In the genomic region with DNA sequence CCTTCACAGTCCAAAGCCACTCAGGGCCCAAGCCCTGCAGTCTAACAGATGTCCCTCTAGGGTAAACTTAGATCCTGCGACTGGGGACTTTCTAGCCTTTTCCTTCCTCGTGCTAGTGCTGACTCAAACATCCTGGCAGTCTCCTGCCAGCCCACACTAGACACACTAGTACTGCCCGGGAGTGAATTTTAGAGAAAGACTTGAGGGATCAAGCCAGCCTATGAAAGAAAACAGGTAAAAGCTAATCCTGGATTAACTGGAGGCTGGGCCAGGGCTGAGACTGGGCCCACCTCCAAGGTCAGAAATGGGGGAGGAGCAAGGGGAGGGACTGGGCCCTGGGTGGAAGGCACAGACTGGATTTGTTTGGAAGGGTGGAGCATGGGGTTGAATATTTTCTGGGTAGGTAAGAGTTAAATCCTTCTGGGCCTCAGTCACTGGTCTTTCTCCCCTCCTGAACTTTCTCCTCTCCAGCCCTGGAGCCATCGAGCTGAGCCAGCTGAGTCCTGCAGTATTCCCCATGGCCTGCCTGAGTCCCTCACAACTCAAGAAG, we compare ENCODE assay signal across 8 mouse cellular contexts. TPM values are rescaled to one million over a fixed set of nuclear protein-coding genes. Genes with fewer than 3 reads are reported as not detected.
DNase-seq lines count a peak whose midpoint lies in the region; ATAC-seq and TF ChIP-seq lines count a peak whose summit lies in the region.
"Had no signal": no experiment of that assay in that cellular context is flagged by ENCODE, and none has a peak within 500 bp of the region (broad histone marks: within the 10 kb centered on the region; RNA-seq: fewer than 3 reads in every experiment).

No protein-coding gene starts in this region.

- intact Hi-C loops in heart, postnatal 36 days (cut with DNase I): no loop called here

- ATAC-seq in forebrain, embryonic 12.5 days (ENCODE audit: low FRiP score): no peak
- no peak; the same call in 1 of the 2 replicates for ATAC-seq in limb, embryonic 11.5 days (ENCODE audit: insufficient number of reproducible peaks, low FRiP score, low TSS enrichment, low read depth)
- ATAC-seq in midbrain, embryonic 12.5 days (ENCODE audit: low FRiP score, low read depth): no peak
- no peak for ATAC-seq in activated CD4-positive, CD25-positive, alpha-beta regulatory T cell, adult 4 months

- H3K36me3 ChIP-seq in ES-E14 (ENCODE audit: control insufficient read depth, insufficient read depth, low read length, poor library complexity, severe bottlenecking): peaks cover 8% of the 10 kb centered on the region; the same call in 1 of the 2 replicates
- H3K36me3 ChIP-seq in forebrain, embryonic 12.5 days (replicated peaks): peaks cover 41% of the 10 kb centered on the region
- peaks cover 10% of the 10 kb centered on the region for H3K36me3 ChIP-seq in limb, embryonic 11.5 days (ENCODE audit: control insufficient read depth, insufficient read depth, low read length)
- H3K36me3 ChIP-seq in midbrain, embryonic 12.5 days: peaks cover 33% of the 10 kb centered on the region

- peaks cover 9 to 29% of the 10 kb centered on the region in 2 experiments; a peak in 3 of 4 replicates for H3K4me1 ChIP-seq in ES-E14 (ENCODE audit: control insufficient read depth in 2 of 2, insufficient read depth in 2 of 2, low read length in 2 of 2, poor library complexity in 1 of 2)
- peaks cover 24% of the 10 kb centered on the region for H3K4me1 ChIP-seq in forebrain, embryonic 12.5 days
- peaks cover 14% of the 10 kb centered on the region for H3K4me1 ChIP-seq in limb, embryonic 11.5 days (ENCODE audit: control insufficient read depth, insufficient read depth, low read length)
- peaks cover 23% of the 10 kb centered on the region for H3K4me1 ChIP-seq in midbrain, embryonic 12.5 days

- in situ Hi-C loops in ES-E14 (cut with MboI; ENCODE audit: low sequenced_read_pairs in 2 of 2, unreplicated experiment in 2 of 2): no loop called here

- H3K9ac ChIP-seq in ES-E14 (ENCODE audit: insufficient read depth, low read depth, low read length, poor library complexity, severe bottlenecking): peak overlapping the region; percentile 36; the same call in 1 of the 2 replicates
- H3K9ac ChIP-seq in forebrain, embryonic 12.5 days: no peak overlapping the region
- H3K9ac ChIP-seq in limb, embryonic 11.5 days (ENCODE audit: low read length): no peak overlapping the region; the same call in 1 of the 2 replicates
- H3K9ac ChIP-seq in midbrain, embryonic 12.5 days (replicated peaks): no peak overlapping the region; the same call in 1 of the 2 replicates

- no peaks in the 10 kb centered on the region for H3K9me3 ChIP-seq in ES-E14 (ENCODE audit: control insufficient read depth, insufficient read depth, low read depth, low read length)
- no peaks in the 10 kb centered on the region for H3K9me3 ChIP-seq in forebrain, embryonic 12.5 days
- H3K9me3 ChIP-seq in limb, embryonic 11.5 days (ENCODE audit: control insufficient read depth, low read length): no peaks in the 10 kb centered on the region
- no peaks in the 10 kb centered on the region for H3K9me3 ChIP-seq in midbrain, embryonic 12.5 days

- no peaks in the 10 kb centered on the region for H3K27me3 ChIP-seq in forebrain, embryonic 12.5 days
- no peaks in the 10 kb centered on the region for H3K27me3 ChIP-seq in limb, embryonic 11.5 days (ENCODE audit: control insufficient read depth, insufficient read depth, low read length)
- H3K27me3 ChIP-seq in midbrain, embryonic 12.5 days: no peaks in the 10 kb centered on the region

- peak; percentile 71 for DNase-seq in ES-E14 (ENCODE audit: low read depth, low spot score)
- peak; percentile 88 for DNase-seq in ZHBTc4 (ENCODE audit: low read depth, low spot score)
- peak; percentile 83 to 87 for DNase-seq in heart, postnatal 36 days
- DNase-seq in limb, embryonic 11.5 days (ENCODE audit: low spot score): peak; percentile 39

- H3K4me2 ChIP-seq in forebrain, embryonic 12.5 days: no peak overlapping the region
- H3K4me2 ChIP-seq in limb, embryonic 11.5 days (ENCODE audit: low read depth, severe bottlenecking): no peak overlapping the region
- no peak overlapping the region for H3K4me2 ChIP-seq in midbrain, embryonic 12.5 days (replicated peaks)

- peak overlapping the region; percentile 13 to 28; a peak in 2 of 4 replicates for H3K4me3 ChIP-seq in ES-E14 (ENCODE audit: insufficient read depth in 1 of 2, low read depth in 1 of 2, low read length in 2 of 2, poor library complexity in 1 of 2, severe bottlenecking in 1 of 2)
- H3K4me3 ChIP-seq in forebrain, embryonic 12.5 days (replicated peaks): no peak overlapping the region
- H3K4me3 ChIP-seq in limb, embryonic 11.5 days (ENCODE audit: low read depth, low read length): no peak overlapping the region
- H3K4me3 ChIP-seq in midbrain, embryonic 12.5 days: no peak overlapping the region

- WGBS in forebrain, embryonic 12.5 days: 13% methylated on average over 4 of the region's 4 CpGs
- 21% methylated on average over 4 of the region's 4 CpGs for WGBS in limb, embryonic 11.5 days
- 13% methylated on average over 4 of the region's 4 CpGs for WGBS in midbrain, embryonic 12.5 days

- H3K27ac ChIP-seq in ES-E14 (ENCODE audit: insufficient read depth, low read depth, low read length, poor library complexity, severe bottlenecking): peak overlapping the region; percentile 59; the same call in 1 of the 2 replicates
- peak overlapping the region; percentile 70 for H3K27ac ChIP-seq in forebrain, embryonic 12.5 days
- H3K27ac ChIP-seq in limb, embryonic 11.5 days (replicated peaks; ENCODE audit: low read depth, low read length): peak overlapping the region; percentile 75; the same call in 1 of the 2 replicates
- H3K27ac ChIP-seq in midbrain, embryonic 12.5 days (replicated peaks): peak overlapping the region; percentile 73

TF ChIP-seq in ES-E14, 5 proteins besides CTCF, POLR2A, EP300 and RAD21:
- TF ChIP-seq CHD2 (IDR thresholded peaks at IDR 0.05; ENCODE audit: low read depth, low read length) (no peak), ZNF384 (IDR thresholded peaks at IDR 0.05; ENCODE audit: low read depth, low read length) (no peak), MAFK (IDR thresholded peaks at IDR 0.05; ENCODE audit: insufficient read depth, low read depth, low read length) (no peak), HCFC1 (IDR thresholded peaks at IDR 0.05; ENCODE audit: borderline replicate concordance, insufficient read depth, low read length) (no peak), ZC3H11A (IDR thresholded peaks at IDR 0.05; ENCODE audit: borderline replicate concordance, low read depth, low read length) (no peak)

RNA-seq across cellular contexts. Expression of a gene that starts 0.5 kb away (rescaled TPM):
- 2.7 and 5.5 TPM in 2 replicates for total RNA-seq in ES-E14 (2012; rRNA removed)
- polyA plus RNA-seq in forebrain, embryonic 12.5 days (2016; fragmentation: Nextera tagmentation; extraction: Ambion mirVana): 5.0 and 5.4 TPM in 2 replicates
- total RNA-seq in heart, postnatal 36 days (2021): 100 to 1,000 TPM in 1 of 2 experiments, 10 to 100 TPM in 1; 96.9 to 120 TPM
- 3.3 and 3.7 TPM in 2 replicates for polyA plus RNA-seq in limb, embryonic 11.5 days (2014; fragmentation: Nextera tagmentation; extraction: Ambion mirVana)
- polyA plus RNA-seq in midbrain, embryonic 12.5 days (2016; fragmentation: Nextera tagmentation; extraction: Ambion mirVana): 4.4 and 7.1 TPM in 2 replicates
- polyA plus RNA-seq in activated CD4-positive, CD25-positive, alpha-beta regulatory T cell, adult 4 months (2017; shearing (Covaris generic)): 1 to 10 TPM; 3.9 to 4.8 TPM

RNA-seq across cellular contexts. Expression of a gene that starts 14.4 kb away (rescaled TPM):
- not detected in 2 replicates for total RNA-seq in ES-E14 (2012; rRNA removed)
- polyA plus RNA-seq in forebrain, embryonic 12.5 days (2016; fragmentation: Nextera tagmentation; extraction: Ambion mirVana): not detected in 2 replicates
- total RNA-seq in heart, postnatal 36 days (2021): 1 to 10 TPM in 1 of 2 experiments, under 1 TPM in 1; 0.92 to 3.1 TPM
- polyA plus RNA-seq in limb, embryonic 11.5 days (2014; fragmentation: Nextera tagmentation; extraction: Ambion mirVana): not detected in 2 replicates
- not detected in 2 replicates for polyA plus RNA-seq in midbrain, embryonic 12.5 days (2016; fragmentation: Nextera tagmentation; extraction: Ambion mirVana)
- polyA plus RNA-seq in activated CD4-positive, CD25-positive, alpha-beta regulatory T cell, adult 4 months (2017; shearing (Covaris generic)): not detected
- total RNA-seq: layer of hippocampus, postnatal 14 days had no signal

RNA-seq across cellular contexts. Expression of a gene that starts 19.7 kb away (rescaled TPM):
- total RNA-seq in ES-E14 (2012; rRNA removed): 25.2 and 31.6 TPM in 2 replicates
- polyA plus RNA-seq in forebrain, embryonic 12.5 days (2016; fragmentation: Nextera tagmentation; extraction: Ambion mirVana): 25.4 and 25.6 TPM in 2 replicates
- total RNA-seq in heart, postnatal 36 days (2021): 10 to 100 TPM; 22.4 to 24.7 TPM
- 24.9 and 25.0 TPM in 2 replicates for polyA plus RNA-seq in limb, embryonic 11.5 days (2014; fragmentation: Nextera tagmentation; extraction: Ambion mirVana)
- 25.5 and 28.2 TPM in 2 replicates for polyA plus RNA-seq in midbrain, embryonic 12.5 days (2016; fragmentation: Nextera tagmentation; extraction: Ambion mirVana)
- 10 to 100 TPM; 11.6 to 13.6 TPM for polyA plus RNA-seq in activated CD4-positive, CD25-positive, alpha-beta regulatory T cell, adult 4 months (2017; shearing (Covaris generic))

RNA-seq across cellular contexts. Expression of a gene that starts 19.7 kb away (rescaled TPM):
- 84.5 and 115 TPM in 2 replicates for total RNA-seq in ES-E14 (2012; rRNA removed)
- 42.3 and 47.0 TPM in 2 replicates for polyA plus RNA-seq in forebrain, embryonic 12.5 days (2016; fragmentation: Nextera tagmentation; extraction: Ambion mirVana)
- 10 to 100 TPM; 17.0 to 20.5 TPM for total RNA-seq in heart, postnatal 36 days (2021)
- 69.0 and 73.7 TPM in 2 replicates for polyA plus RNA-seq in limb, embryonic 11.5 days (2014; fragmentation: Nextera tagmentation; extraction: Ambion mirVana)
- polyA plus RNA-seq in midbrain, embryonic 12.5 days (2016; fragmentation: Nextera tagmentation; extraction: Ambion mirVana): 34.3 and 37.7 TPM in 2 replicates
- 10 to 100 TPM; 25.8 to 30.6 TPM for polyA plus RNA-seq in activated CD4-positive, CD25-positive, alpha-beta regulatory T cell, adult 4 months (2017; shearing (Covaris generic))

RNA-seq across cellular contexts. Expression of a gene that starts 26.1 kb away (rescaled TPM):
- total RNA-seq in ES-E14 (2012; rRNA removed): 0.76 and 1.4 TPM in 2 replicates
- polyA plus RNA-seq in forebrain, embryonic 12.5 days (2016; fragmentation: Nextera tagmentation; extraction: Ambion mirVana): 0.29 and 0.64 TPM in 2 replicates
- 1 to 10 TPM; 4.5 to 5.5 TPM for total RNA-seq in heart, postnatal 36 days (2021)
- polyA plus RNA-seq in limb, embryonic 11.5 days (2014; fragmentation: Nextera tagmentation; extraction: Ambion mirVana): 0.09 TPM in 1 of 2 replicates, not detected in the other
- polyA plus RNA-seq in midbrain, embryonic 12.5 days (2016; fragmentation: Nextera tagmentation; extraction: Ambion mirVana): 0.39 and 0.51 TPM in 2 replicates
- not detected for polyA plus RNA-seq in activated CD4-positive, CD25-positive, alpha-beta regulatory T cell, adult 4 months (2017; shearing (Covaris generic))

Comparison
In these comparisons a context has a peak if more than half of its experiments do, and no peak if none do; other contexts are left out.
1. H3K4me3 ChIP-seq: peak in ES-E14 (2 of 2); none in forebrain, embryonic 12.5 days (single experiment), limb, embryonic 11.5 days (single experiment) and midbrain, embryonic 12.5 days (single experiment).
2. Peak in every context shown above with its lines, with median percentiles within 50 percentile points of each other: DNase-seq and H3K27ac ChIP-seq.